Comparison of ENCODE assay signal across 10 mouse cellular contexts in genomic region chr10:59936058-59936856, GRCm38 (mm10). TPM values are rescaled to one million over a fixed set of nuclear protein-coding genes. Genes with fewer than 3 reads are reported as not detected.
DNase-seq lines count a peak whose midpoint lies in the region; ATAC-seq and TF ChIP-seq lines count a peak whose summit lies in the region.
"Had no signal": no experiment of that assay in that cellular context is flagged by ENCODE, and none has a peak within 500 bp of the region (broad histone marks: within the 10 kb centered on the region; RNA-seq: fewer than 3 reads in every experiment).

No protein-coding gene starts in this region.

- H3K36me3 ChIP-seq in kidney, postnatal 0 days (ENCODE audit: insufficient read depth, low read length) = no peaks in the 10 kb centered on the region
- no peaks in the 10 kb centered on the region for H3K36me3 ChIP-seq in ES-Bruce4 (ENCODE audit: control insufficient read depth, insufficient read depth, low read length, poor library complexity, severe bottlenecking)
- H3K36me3 ChIP-seq in limb, embryonic 11.5 days (ENCODE audit: control insufficient read depth, insufficient read depth, low read length) = no peaks in the 10 kb centered on the region

- no peak for TF ChIP-seq CTCF in kidney, postnatal 0 days (IDR thresholded peaks at IDR 0.05; ENCODE audit: low read depth)
- no peak for TF ChIP-seq CTCF in ES-Bruce4 (IDR thresholded peaks at IDR 0.05; ENCODE audit: low read depth, low read length)

- H3K9me3 ChIP-seq in kidney, postnatal 0 days (replicated peaks; ENCODE audit: low read length) = no peaks in the 10 kb centered on the region
- H3K9me3 ChIP-seq in ES-Bruce4 (replicated peaks; ENCODE audit: control insufficient read depth, insufficient read depth, low read length, poor library complexity, severe bottlenecking) = no peaks in the 10 kb centered on the region
- H3K9me3 ChIP-seq in limb, embryonic 11.5 days (ENCODE audit: control insufficient read depth, low read length) = no peaks in the 10 kb centered on the region

- no peak for TF ChIP-seq POLR2A in ES-Bruce4 (IDR thresholded peaks at IDR 0.05; ENCODE audit: insufficient read depth, low read length)

- H3K9ac ChIP-seq in kidney, postnatal 0 days (ENCODE audit: low read depth, low read length) = no peak overlapping the region
- 0 out of 2 replicates have a peak overlapping the region, but pooled peaks have one; percentile 22 for H3K9ac ChIP-seq in ES-Bruce4 (ENCODE audit: low read depth, poor library complexity, severe bottlenecking)
- no peak overlapping the region for H3K9ac ChIP-seq in limb, embryonic 11.5 days (ENCODE audit: low read length)

- H3K4me2 ChIP-seq in kidney, postnatal 0 days (ENCODE audit: low read length) = no peak overlapping the region
- no peak overlapping the region for H3K4me2 ChIP-seq in limb, embryonic 11.5 days (ENCODE audit: low read depth, severe bottlenecking)

- 55% methylated on average over 8 of the region's 8 CpGs for WGBS in kidney, postnatal 0 days
- 49% methylated on average over 8 of the region's 8 CpGs for WGBS in limb, embryonic 11.5 days

- TF ChIP-seq EP300 in ES-Bruce4 (IDR thresholded peaks at IDR 0.05; ENCODE audit: insufficient read depth, low read depth, low read length) = no peak

- H3K4me3 ChIP-seq in kidney, postnatal 0 days (replicated peaks; ENCODE audit: low read depth, low read length) = no peak overlapping the region
- H3K4me3 ChIP-seq in ES-Bruce4 (ENCODE audit: low read depth, low read length) = no peak overlapping the region
- H3K4me3 ChIP-seq in limb, embryonic 11.5 days (ENCODE audit: low read depth, low read length) = no peak overlapping the region
- H3K4me3 ChIP-seq: layer of hippocampus, adult 2 months had no signal

- no peak; the same call in 1 of the 2 replicates for ATAC-seq in kidney, postnatal 0 days (replicated peaks; ENCODE audit: low FRiP score, low read depth)
- peak; percentile 74; the same call in 1 of the 2 replicates for ATAC-seq in limb, embryonic 11.5 days (ENCODE audit: insufficient number of reproducible peaks, low FRiP score, low TSS enrichment, low read depth)

- no peaks in the 10 kb centered on the region for H3K4me1 ChIP-seq in kidney, postnatal 0 days (replicated peaks; ENCODE audit: insufficient read depth, low read length)
- H3K4me1 ChIP-seq in ES-Bruce4 (ENCODE audit: control insufficient read depth, insufficient read depth, low read length) = peaks cover 13% of the 10 kb centered on the region
- 0 out of 2 replicates have a peak, but pooled peaks cover 3% of the 10 kb centered on the region for H3K4me1 ChIP-seq in limb, embryonic 11.5 days (ENCODE audit: control insufficient read depth, insufficient read depth, low read length)

- no peaks in the 10 kb centered on the region for H3K27me3 ChIP-seq in kidney, postnatal 0 days (ENCODE audit: insufficient read depth, low read length)
- no peaks in the 10 kb centered on the region for H3K27me3 ChIP-seq in ES-Bruce4 (ENCODE audit: control insufficient read depth, insufficient read depth, low read length, poor library complexity, severe bottlenecking)
- H3K27me3 ChIP-seq in limb, embryonic 11.5 days (ENCODE audit: control insufficient read depth, insufficient read depth, low read length) = no peaks in the 10 kb centered on the region

- H3K27ac ChIP-seq in kidney, postnatal 0 days = peak overlapping the region; percentile 25; the same call in 1 of the 2 replicates
- H3K27ac ChIP-seq in ES-Bruce4 (ENCODE audit: insufficient read depth, low read length) = peak overlapping the region; percentile 73
- peak overlapping the region; percentile 16; the same call in 1 of the 2 replicates for H3K27ac ChIP-seq in limb, embryonic 11.5 days (replicated peaks; ENCODE audit: low read depth, low read length)
- H3K27ac ChIP-seq: layer of hippocampus, adult 2 months had no signal

- peak; percentile 36 for DNase-seq in kidney, postnatal 0 days (ENCODE audit: low spot score)
- DNase-seq in kidney, adult 18-20 months = no peak
- DNase-seq in ZHBTc4 (ENCODE audit: low read depth, low spot score) = peak; percentile 65
- peak; percentile 57 for DNase-seq in limb, embryonic 11.5 days (ENCODE audit: low spot score)
- DNase-seq in c-Kit-positive CD71-positive TER-119-positive erythroid progenitor cells, embryonic 14.5 days (ENCODE audit: low spot score) = no peak
- DNase-seq in cerebellum, postnatal 25 days = no peak
- DNase-seq in adrenal gland, adult 2 months = no peak
- DNase-seq: lung, adult 2 months had no signal

RNA-seq across cellular contexts. Expression of gene Ddit4, which starts 15.4 kb away (rescaled TPM):
- 23.0 and 24.0 TPM in 2 replicates for polyA plus RNA-seq in kidney, postnatal 0 days (2015; fragmentation: Nextera tagmentation; extraction: Ambion mirVana)
- 172 and 176 TPM in 2 replicates for polyA plus RNA-seq in ES-Bruce4 (2011; ENCODE audit: insufficient read depth, insufficient read length, low read depth, missing spikeins)
- 6.8 and 10.2 TPM in 2 replicates for polyA plus RNA-seq in limb, embryonic 11.5 days (2014; fragmentation: Nextera tagmentation; extraction: Ambion mirVana)
- total RNA-seq in adrenal gland, adult 2 months (2021) = 10 to 100 TPM; 53.1 to 56.1 TPM
- polyA plus RNA-seq in adrenal gland, adult 2 months (2012; rRNA removed) = 151 and 157 TPM in 2 replicates

RNA-seq across cellular contexts. Expression of gene Dnajb12, which starts 56.9 kb away (rescaled TPM):
- polyA plus RNA-seq in kidney, postnatal 0 days (2015; fragmentation: Nextera tagmentation; extraction: Ambion mirVana) = 27.9 and 30.2 TPM in 2 replicates
- 29.3 and 29.6 TPM in 2 replicates for polyA plus RNA-seq in ES-Bruce4 (2011; ENCODE audit: insufficient read depth, insufficient read length, low read depth, missing spikeins)
- 22.5 and 23.8 TPM in 2 replicates for polyA plus RNA-seq in limb, embryonic 11.5 days (2014; fragmentation: Nextera tagmentation; extraction: Ambion mirVana)
- total RNA-seq in adrenal gland, adult 2 months (2021) = 10 to 100 TPM; 56.0 to 63.9 TPM
- 48.8 and 67.3 TPM in 2 replicates for polyA plus RNA-seq in adrenal gland, adult 2 months (2012; rRNA removed)

Comparison
In these comparisons a context has a peak if more than half of its experiments do, and no peak if none do; other contexts are left out.
1. DNase-seq: peak in kidney, postnatal 0 days (single experiment), ZHBTc4 (single experiment) and limb, embryonic 11.5 days (single experiment); none in kidney, adult 18-20 months (single experiment), c-Kit-positive CD71-positive TER-119-positive erythroid progenitor cells, embryonic 14.5 days (single experiment), cerebellum, postnatal 25 days (0 of 2) and adrenal gland, adult 2 months (single experiment).
2. H3K27ac ChIP-seq: peak in every context shown above with its lines; median percentile 73 in ES-Bruce4; 25 in kidney, postnatal 0 days; 16 in limb, embryonic 11.5 days.